Mouse (Mus musculus) kidney, adult 2 months (tissue): Measurements from ENCODE around the gene Lrrc52.

ENCODE experiments used
- CTCF ChIP-seq: fragments of 200-500 bp; conservative IDR thresholded peaks from 2 replicates; pipeline ENCODE4 v1.5.1; 2011; ENCODE audit warnings: low read depth, mild to moderate bottlenecking, control low read depth, low read length, moderate library complexity, mixed read lengths; ENCODE audit not compliant: insufficient read depth, insufficient read length
- POLR2A ChIP-seq: fragments of 200-500 bp; IDR thresholded peaks from one replicate; pipeline ENCODE4 v1.6.1; 2011; ENCODE audit warnings: low read depth, low read length, control low read depth

- TF ChIP-seq CTCF: no peak
- TF ChIP-seq POLR2A: no peak
Measured at GRCm38 (mm10) chr1:167497560-167497959, 31.0 kb upstream of the Lrrc52 start.
